Mouse (Mus musculus) left cerebral cortex, postnatal 36 days (tissue): ENCODE results near the gene Gm28048. TPM values are rescaled to one million over a fixed set of nuclear protein-coding genes. Genes with fewer than 3 reads are reported as not detected.

Experiments
- DNase-seq, 2 experiments: peaks; one replicate each; pipeline ENCODE4 v3.0.0; 2021 to 2022; ENCODE audit warnings: low spot score in 2 of 2, mixed read lengths in 1 of 2
- intact Hi-C: fragments of 180-260 bp; cut with DNase I; formaldehyde crosslinking; loops from one replicate; pipeline ENCODE4 v1.15.1; 2025
- total RNA-seq, 2 experiments: library from RNA; stranded (reverse); gene quantifications; 2 replicates each; pipeline ENCODE4 v1.2.3; 2021

Gm28048 gene
- total RNA-seq, 2 experiments from 2014 or later, result 8.7 to 13.7 TPM

DNA sequence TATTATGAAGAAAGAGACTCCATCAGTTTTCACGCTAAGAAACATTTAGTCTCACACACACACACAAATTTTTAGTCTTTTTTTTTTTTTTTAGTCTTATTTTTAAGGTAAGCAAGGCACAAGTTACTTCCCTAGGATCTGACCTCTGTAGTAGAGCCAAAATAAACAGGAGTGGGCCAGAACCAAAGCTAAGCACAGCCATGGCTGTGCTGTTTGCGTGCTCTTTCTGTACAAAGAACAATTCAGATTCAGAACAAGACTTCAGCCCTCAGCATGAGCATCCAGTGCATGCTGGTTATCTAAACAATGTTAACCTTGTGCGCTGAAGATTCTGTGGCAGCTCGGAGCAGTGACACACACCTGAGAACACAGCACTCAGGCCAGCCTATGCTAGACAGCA, 17.5 kb downstream of the Gm28048 start:
- DNase-seq, result no peak
- intact Hi-C loops, result no loop called here

DNA sequence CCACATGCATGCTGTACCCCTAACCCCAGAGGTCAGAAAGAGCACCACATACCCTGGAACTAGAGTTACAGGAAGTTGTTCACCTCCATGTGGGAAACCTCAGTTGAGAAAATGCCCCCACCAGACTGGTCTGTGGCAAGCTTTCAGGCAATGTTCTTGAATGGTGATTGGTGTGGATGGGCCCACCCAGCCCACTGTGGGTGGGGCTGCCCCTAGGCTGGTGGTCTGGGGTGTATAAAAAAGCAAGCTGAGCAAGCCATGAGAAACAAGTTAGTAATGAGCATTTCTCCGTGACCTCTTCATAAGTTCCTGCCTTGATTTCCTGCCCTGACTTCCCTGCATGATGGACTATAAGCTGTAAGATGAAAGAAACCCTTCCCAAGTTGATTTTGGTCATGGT, 19.8 kb downstream of the Gm28048 start:
- intact Hi-C loops, result no loop called here
- DNase-seq, result no peak

DNA sequence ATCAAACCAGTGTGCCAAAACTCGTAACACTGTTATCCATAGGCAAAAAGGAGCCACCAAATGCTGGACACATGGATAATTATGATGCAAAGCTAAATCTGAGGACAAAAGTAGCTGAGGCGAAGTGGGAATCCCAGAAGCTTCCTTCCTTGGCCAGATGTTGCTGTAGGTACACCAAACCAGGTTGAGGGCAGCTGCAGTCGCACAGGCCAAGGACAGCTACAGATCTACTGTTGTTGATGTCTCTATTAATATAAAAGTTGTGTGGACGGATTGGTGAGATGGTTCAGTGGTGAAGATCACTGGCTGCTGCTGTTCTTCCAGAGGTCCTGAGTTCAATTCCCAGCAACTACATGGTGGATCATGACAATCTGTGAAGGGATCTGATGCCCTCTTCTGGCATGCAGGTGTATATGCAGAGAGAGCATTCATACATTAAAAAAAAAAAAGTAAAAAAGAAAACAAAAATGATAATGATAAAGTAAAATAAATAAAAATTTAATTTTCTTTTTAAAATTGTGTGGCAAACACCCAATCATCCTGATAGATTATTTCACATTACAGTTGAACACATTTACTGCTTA, 24.0 kb downstream of the Gm28048 start:
- intact Hi-C loops, result loop anchor here (2.0 to 5.0 kb wide), 2 partner anchors 101 to 327 kb away; no protein-coding TSS in a partner anchor
- no peak for DNase-seq

DNA sequence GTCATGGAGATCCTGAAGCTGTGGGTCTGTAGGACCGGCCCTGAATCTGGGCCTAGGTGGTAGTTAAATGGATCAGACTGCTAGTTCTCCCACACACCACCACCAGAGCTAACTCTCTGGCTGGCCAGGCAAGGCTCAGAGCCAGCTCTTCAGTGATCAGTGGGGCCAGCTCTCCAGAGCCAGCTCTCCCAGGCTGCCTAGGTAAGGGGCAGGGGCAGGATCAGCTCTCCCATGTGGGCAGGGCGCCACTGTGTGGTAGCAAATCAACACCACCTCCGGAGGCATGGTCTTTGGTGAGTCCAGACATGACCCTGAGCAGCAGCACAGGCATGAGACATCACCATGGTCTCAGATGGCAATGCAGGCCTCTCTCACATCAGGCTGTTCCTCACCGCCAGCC, 25.1 kb downstream of the Gm28048 start:
- no peak for DNase-seq
- intact Hi-C loops, result loop anchor here (5.0 kb wide), 1 partner anchor 100 kb away; no protein-coding TSS in a partner anchor

DNA sequence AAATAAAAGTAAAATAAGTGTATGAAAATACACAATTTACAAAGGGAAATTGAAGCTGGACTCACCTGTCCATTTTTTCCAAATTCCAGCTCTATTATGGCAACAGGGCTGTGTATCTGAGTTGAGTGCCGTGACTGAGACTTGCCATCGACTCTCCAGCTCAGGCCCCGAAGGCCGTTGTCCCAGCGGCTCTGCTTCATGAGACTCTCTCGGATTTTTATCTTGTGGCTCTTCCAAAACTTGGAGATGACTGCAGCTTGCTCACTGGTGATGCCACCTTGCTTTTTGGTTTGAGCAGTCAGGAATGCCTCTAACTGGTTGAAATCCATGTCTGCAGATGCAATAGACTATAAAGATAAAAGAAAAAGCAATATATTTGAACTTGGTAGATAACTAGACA, 25.5 kb downstream of the Gm28048 start:
- intact Hi-C loops, result loop anchor here (5.0 kb wide), 1 partner anchor 99 kb away; no protein-coding TSS in a partner anchor
- DNase-seq, result no peak

DNA sequence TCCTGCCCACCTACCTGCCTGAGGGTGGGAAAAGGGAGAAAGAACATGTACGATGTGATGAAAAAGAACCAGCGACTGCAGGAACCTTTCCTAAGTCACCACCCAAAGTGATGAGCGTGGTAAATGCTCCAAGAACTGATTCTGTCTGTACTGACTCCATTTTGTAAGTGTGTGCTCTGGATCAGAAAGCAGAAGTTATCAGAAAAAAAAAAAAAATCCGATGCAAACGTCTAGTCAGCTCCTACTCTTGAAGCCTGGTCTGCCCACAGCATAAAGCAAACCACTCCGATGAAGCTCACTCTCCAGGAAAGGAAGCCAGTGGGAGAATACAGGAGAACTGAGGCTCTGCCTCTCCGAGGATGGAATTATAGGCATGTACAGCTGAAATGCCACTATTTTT, 29.2 kb downstream of the Gm28048 start:
- no peak for DNase-seq
- intact Hi-C loops, result no loop called here

DNA sequence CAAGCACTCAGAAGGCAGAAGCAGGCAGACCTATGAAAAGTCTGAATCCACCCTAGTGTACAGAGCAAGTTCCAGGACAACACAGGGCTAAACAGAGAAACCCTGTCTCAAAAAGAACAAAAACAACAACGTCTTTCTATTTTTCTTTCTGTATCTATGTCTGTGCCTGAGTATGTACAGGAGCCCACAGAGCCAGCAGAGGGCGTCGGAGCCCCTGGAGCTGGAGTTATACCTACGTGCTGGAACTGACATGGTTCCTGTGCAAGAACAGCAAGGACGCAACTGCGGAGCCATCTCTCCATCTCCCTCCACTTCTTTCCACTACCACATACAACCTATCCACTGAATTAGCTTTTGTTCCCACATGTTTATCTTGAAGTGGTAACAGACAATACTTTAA, 31.8 kb downstream of the Gm28048 start:
- intact Hi-C loops, result no loop called here

DNA sequence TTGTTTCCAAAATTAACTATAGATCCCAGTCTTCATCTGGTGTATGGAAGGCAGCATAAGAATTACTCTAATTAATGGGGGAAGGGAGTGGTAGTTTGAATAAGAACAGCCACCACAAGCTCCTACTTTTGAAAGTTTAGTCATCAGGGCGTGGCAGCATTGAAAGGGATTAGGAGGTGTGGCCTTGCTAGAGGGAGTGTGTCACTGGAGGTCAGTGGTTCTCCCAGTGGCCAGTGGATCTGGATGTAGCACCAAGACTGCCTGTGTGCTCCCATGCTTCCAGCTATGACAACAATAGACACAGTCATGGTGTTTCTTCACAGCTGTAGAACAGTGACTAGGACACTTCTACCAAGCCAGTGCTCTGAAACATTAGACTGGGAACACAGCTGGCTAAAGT, 32.8 kb downstream of the Gm28048 start:
- no peak for DNase-seq

More for the DNA sequence above, 31.8 kb downstream of the Gm28048 start:
- DNase-seq, result no peak

DNA sequence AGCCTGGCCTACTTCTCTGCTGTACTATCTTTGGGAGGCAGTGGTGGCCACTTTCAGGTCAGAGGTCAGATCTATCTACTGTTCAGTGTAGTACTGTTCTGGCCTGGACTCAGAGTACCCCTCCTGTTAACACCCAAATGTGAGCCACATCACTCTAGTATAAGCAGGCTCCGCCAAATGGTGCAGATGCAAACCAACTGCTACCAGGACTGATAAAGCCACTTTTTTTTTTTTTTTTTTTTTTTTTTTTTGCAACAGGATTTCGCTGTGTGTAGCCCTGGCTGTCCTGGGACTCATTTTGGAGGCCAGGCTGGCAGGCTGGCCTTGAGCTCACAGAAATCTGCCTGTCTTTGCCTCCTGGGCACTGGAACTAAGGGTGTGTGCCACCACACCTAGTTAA, 42.9 kb downstream of the Gm28048 start:
- no peak for DNase-seq
- intact Hi-C loops, result no loop called here

More for the DNA sequence above, 32.8 kb downstream of the Gm28048 start:
- intact Hi-C loops, result no loop called here

DNA sequence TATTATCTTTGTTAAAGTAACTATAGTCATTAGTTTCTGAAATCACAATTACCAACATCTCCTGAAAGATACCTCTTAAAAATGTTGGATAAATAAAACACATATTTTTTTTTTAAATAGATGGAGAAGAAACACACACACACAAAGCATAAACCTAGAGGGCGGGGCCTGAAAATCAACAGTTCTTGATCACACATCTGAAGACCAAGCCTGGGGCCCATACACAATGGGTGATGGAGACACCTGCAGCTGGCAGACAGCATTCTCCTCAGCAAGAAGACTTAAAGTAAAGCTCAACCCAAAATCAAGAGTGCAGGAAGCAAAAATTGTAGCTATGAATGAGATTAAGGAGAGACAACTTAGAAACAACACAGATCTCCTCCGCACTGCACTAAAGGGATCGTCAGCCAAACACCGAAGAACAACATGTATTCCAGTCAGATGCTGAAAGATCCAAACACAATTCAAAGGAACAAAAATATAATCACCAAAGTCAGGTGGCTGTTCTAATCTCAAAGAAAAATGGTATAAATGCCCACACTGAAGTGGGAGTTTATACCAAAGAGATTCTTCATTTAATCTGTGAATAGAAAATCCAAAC, 44.1 kb downstream of the Gm28048 start:
- no peak for DNase-seq
- intact Hi-C loops, result no loop called here

DNA sequence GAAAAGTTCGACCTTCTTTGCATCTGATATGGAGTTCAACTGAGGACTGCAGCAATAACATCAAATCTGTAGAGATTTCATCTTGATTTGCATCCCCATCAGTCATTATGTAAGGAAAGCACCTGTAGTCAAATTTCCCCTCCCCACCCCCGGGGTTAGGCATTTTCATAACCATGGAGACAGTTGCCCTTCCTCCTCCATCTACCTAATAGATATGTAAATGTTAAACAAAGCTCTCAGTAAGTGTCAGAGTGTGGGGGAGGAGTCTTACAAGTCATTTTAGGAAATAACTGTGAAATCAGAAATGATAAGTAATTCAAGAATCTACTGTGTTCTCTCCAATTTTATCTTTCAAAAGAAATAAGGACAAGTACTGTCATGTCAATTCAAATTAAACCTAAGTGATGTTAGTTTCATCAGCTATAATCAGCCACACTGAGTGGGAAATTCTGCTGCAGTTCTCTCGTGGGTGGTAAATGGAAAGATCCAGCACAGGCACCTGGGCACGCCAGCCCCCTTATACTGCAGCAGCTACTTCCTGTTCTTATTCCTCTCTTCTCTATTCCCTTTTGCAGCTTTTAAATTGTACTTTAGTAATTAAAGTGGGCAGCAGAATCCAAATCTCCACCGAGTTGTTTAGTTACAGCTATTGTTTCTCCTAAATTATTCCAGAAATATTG, 45.3 kb downstream of the Gm28048 start:
- intact Hi-C loops, result no loop called here
- DNase-seq, result peak in 1 of 2 experiments; percentile 24

DNA sequence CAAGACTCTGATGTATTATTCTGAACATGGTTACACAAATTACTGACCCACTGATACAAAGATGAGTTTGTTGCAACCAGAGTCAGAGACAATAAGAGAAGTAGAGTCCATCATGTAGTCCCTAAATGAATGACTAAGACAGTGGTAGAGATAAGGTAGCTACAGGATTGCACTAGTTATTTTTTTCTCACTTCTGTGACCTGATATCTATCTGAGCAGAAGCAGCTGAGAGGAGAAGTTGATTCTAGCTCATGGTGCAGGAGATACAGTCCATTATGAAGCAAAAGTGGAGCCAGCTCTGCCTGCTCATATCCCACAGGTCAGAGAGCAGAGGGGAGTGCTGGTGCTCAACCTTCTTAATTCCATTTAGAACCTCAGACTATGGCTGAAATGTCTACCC, 49.7 kb downstream of the Gm28048 start:
- DNase-seq, result no peak
- intact Hi-C loops, result no loop called here

DNA sequence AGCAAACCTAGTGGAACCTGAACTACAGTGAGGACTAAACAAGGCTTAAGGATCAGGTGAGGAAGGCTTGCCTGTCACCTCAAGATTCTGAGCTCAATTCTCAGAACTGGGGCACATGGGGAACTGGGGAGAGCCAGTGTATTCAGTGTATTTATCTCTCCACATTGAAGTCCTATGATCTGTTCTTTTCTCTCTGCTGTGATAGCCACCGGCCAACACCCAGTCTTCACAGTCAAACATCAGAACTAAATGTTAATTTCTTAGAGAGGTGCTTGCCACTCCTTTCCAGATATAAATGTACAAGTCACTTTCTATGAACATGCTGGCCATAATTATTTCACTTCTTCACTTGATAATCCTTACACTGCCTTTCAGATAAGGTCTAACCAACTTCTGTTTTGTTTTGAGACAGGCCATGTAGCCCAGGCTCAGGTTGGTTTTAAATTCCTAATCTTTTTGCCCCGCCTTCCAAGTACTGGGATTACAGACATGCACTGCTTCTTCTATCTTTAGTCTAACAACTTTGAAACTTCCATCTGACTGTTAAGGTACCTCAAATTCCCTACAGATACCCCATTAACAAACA, 50.5 kb downstream of the Gm28048 start:
- no peak for DNase-seq
- intact Hi-C loops, result no loop called here

DNA sequence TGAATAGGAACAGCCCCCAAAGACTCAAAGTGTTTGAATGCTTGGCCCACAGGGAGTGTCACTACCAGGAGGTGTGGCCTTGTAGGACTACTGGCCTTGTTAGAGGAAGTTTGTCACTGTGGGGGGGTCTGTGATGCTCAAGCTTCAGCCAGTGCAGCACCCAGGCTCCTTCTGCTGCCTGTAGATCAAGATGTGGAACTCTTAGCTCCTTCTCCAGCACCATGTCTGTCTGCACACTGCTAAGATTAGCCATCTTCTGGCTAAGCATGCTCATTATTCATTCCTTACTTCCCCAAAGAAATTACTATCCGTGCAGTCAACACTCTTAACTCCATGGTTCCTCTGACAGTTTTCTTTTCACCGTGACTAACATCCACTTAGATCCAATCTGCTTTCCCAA, 51.8 kb downstream of the Gm28048 start:
- intact Hi-C loops, result no loop called here
- no peak for DNase-seq

DNA sequence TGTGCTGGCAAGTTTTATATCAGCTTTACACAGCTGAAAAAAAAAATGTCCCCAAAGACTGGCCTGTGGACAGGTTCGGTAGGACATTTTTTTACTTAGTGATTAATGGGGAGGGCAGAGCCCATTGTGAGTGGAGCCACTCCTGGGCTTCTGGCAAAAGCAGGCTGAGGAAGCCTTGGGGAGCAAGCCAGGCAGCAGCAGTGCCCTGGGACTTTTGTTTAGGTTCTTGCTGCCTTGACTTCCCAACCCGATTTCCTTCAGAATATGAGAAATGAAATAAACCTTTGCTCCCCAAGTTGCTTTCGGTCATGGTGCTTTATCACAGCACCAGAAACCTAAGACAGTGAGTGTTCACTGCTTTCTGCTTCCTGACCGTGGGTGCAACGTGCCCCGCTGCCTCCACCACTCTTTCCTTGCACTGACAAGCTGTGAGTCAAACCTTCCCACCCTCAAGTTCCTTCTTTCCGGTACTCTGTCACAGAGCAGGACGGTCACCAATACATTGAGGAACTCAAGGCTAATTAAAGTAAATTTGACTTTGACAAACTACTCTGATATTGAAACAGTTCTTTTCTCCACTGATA, 53.2 kb downstream of the Gm28048 start:
- intact Hi-C loops, result no loop called here
- DNase-seq, result no peak

DNA sequence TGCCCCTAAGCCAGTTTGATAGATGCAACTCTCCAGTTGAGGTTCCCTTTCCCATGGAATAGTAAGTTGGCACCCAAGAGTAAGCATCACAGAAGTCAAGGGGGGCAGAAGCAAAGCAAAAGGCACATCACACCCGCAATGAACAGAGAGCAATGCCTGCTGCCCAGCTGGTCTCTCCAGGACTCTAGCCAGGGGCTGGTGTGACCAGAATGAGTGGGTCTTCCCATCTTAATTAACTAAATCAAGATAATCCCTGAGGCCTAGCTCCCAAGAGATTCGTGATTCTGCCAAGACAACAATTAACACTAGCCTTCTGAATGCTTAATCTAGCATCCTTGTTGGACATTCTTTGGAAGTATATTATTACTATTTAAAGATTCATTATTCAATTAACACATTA, 58.3 kb downstream of the Gm28048 start:
- DNase-seq, result no peak
- intact Hi-C loops, result no loop called here

DNA sequence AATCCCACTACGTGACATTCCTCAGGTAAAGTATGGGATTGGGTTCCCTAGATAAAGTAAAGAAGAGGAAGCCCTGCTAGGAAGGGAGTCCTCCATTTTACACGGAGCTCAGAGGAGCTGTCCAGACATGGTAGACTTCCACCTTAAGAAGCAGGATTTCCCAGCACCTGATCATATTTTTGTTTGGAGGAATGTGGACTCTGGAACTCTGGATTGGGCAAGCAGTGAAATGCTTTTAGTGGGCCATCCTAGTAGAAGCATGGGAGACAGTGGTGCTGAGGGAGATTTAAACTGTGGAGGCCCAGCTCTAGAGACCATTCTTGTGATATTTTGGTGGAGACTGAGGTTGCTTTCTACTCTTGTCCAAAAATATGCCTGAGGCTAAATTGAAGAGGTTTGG, 59.3 kb downstream of the Gm28048 start:
- no peak for DNase-seq
- intact Hi-C loops, result no loop called here

DNA sequence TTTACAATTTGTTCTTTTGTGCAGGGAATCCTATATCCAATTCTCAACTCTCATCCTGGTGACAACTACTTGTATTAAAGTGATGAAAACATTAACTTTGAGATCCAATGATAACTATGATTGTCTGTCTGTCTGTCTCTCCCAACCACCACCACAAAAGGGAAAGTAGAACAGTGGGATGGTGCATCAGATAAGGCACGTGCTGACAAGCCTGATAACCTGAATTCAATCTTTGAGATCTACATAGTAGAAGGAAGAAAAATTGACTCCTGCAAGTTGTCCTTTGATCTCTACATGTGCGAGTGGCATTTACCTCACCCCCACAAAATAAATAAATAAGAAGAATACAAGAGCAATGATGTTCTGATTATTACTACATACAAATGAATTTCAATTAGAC, 62.6 kb downstream of the Gm28048 start:
- DNase-seq, result no peak

DNA sequence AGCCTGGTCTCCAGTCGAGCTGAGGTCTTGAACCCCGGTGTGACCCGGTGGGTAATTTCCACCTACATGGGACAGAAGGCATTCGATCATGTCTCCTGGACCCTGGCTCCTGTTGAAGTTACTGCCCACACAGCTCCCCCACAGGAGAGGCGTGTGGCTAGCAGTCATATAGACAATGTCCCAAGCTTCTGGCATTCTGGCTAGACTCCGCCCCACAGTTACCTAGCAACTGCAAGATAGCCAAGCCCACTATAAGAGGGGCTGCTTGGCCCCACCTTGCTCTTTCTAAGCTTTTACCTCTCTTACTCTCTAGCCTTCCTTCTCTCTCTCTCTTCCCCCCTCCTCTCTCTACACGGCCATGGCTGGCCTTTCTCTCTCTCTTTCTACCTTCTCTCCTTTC, 64.1 kb downstream of the Gm28048 start:
- intact Hi-C loops, result no loop called here
- no peak for DNase-seq

More for the DNA sequence above, 62.6 kb downstream of the Gm28048 start:
- intact Hi-C loops, result no loop called here

DNA sequence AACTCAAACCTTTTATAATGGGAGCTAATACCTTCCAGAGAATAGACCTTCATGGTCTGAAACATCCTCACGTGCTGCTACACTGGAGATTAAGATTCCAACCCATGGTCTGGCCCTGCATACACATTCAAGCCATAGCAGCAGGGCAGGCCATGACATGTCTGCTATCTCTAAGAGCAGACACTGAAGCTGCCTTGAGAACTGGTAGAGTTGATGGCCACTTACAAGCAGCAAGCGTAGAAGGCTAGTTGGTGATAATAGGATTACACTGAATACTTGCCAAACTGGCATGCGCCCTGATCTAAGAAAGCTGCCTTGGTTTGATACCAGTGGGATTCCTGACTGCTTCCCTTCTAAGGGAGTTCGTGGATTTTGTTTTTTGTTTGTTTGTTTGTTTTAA, 68.1 kb downstream of the Gm28048 start:
- no peak for DNase-seq
- intact Hi-C loops, result no loop called here
